Mouse (Mus musculus): ENCODE results near the gene Tgfbr2. TPM values are rescaled to one million over a fixed set of nuclear protein-coding genes. Genes with fewer than 3 reads are reported as not detected.
A peak's percentile ranks its signal among the peaks of the same experiment; 100 is the strongest.

Gene Tgfbr2
- polyA plus RNA-seq, 1 experiment from 2014 or later: 12.4 TPM

DNA sequence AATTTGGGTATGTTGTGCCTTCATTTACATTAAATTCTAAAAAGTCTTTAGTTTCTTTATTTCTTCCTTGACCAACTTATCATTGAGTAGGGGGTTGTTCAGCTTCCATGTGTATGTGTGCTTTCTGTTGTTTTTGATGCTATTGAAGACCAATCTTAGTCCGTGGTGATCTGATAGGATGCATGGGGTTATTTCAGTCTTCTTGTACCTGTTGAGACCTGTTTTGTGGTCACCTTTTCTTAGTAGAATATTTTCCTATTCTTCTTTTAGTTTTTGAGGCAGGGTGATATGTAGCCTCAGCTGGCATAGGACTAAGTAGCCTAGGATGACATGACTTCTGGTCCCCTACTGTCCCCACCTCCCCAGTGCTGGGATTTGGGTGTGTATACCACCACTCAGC, 28.5 kb upstream of the Tgfbr2 start:
- no peaks in the 10 kb centered on the region; the same call in 1 of the 2 replicates for H3K27me3 ChIP-seq (ENCODE audit: control insufficient read depth, insufficient read depth, low read length)
- no peaks in the 10 kb centered on the region for H3K36me3 ChIP-seq (ENCODE audit: control insufficient read depth, insufficient read depth, low read length)
- no peak overlapping the region for H3K27ac ChIP-seq (ENCODE audit: low read depth, low read length)
- 86% methylated on average over 1 of the region's 1 CpGs for WGBS (ENCODE audit: insufficient replicate concordance)
- no peaks in the 10 kb centered on the region for H3K9me3 ChIP-seq (replicated peaks; ENCODE audit: control insufficient read depth, low read length)
- H3K4me1 ChIP-seq (ENCODE audit: control insufficient read depth, insufficient read depth, low read length): no peaks in the 10 kb centered on the region
- no peak overlapping the region for H3K9ac ChIP-seq (ENCODE audit: low read depth, low read length)
- no peak for ATAC-seq (replicated peaks; ENCODE audit: insufficient number of reproducible peaks, low FRiP score, low TSS enrichment)
- H3K4me3 ChIP-seq (ENCODE audit: low read depth, low read length): no peak overlapping the region
- no peak overlapping the region for H3K4me2 ChIP-seq

DNA sequence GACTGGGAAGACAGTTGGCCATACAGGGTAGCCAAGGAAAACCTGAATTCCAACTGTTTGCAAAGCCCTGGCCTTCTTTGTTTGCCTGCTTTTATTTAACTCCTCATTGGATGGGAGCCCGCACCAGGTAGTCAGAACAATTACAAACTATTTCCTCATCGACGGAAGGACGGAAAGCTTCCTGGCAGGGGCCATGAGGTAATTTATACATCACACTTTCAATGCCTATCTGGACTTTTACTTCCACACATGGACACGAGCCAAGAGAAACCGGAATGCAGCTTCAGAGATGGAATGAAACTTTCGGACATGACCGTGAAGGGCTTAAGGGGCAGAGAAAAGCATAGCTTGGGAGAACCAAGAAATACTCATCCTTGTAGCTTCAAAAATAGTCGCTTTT, 24.0 kb upstream of the Tgfbr2 start:
- 63% methylated on average over 9 of the region's 9 CpGs for WGBS (ENCODE audit: insufficient replicate concordance)
- no peaks in the 10 kb centered on the region for H3K4me1 ChIP-seq (ENCODE audit: control insufficient read depth, insufficient read depth, low read length)
- peak overlapping the region; percentile 29; the same call in 1 of the 2 replicates for H3K27ac ChIP-seq (ENCODE audit: low read depth, low read length)
- H3K4me3 ChIP-seq (ENCODE audit: low read depth, low read length): no peak overlapping the region
- H3K27me3 ChIP-seq (ENCODE audit: control insufficient read depth, insufficient read depth, low read length): no peaks in the 10 kb centered on the region
- no peak overlapping the region for H3K4me2 ChIP-seq
- ATAC-seq (replicated peaks; ENCODE audit: insufficient number of reproducible peaks, low FRiP score, low TSS enrichment): no peak
- no peaks in the 10 kb centered on the region for H3K9me3 ChIP-seq (replicated peaks; ENCODE audit: control insufficient read depth, low read length)
- no peaks in the 10 kb centered on the region for H3K36me3 ChIP-seq (ENCODE audit: control insufficient read depth, insufficient read depth, low read length)
- no peak overlapping the region for H3K9ac ChIP-seq (ENCODE audit: low read depth, low read length)

DNA sequence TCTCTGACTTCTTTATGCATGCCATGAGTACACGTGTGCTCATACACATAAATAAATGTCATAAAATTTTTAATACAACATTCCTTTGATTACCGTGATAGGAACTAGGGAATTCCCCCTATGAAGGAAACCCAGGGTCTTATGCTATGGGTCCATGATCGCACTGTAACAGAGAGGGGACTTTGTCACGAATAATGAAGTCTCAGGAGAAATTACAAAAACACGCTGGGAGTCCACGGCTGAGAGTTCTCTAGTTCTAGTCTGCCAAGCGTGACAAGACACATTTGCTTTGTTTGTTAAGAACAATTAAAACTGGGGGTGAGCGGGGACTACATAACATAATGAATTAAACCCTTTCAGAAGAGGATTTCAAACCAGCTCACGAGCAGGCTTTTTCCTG, 23.3 kb upstream of the Tgfbr2 start:
- H3K9ac ChIP-seq (ENCODE audit: low read depth, low read length): no peak overlapping the region
- no peaks in the 10 kb centered on the region for H3K36me3 ChIP-seq (ENCODE audit: control insufficient read depth, insufficient read depth, low read length)
- no peak for ATAC-seq (replicated peaks; ENCODE audit: insufficient number of reproducible peaks, low FRiP score, low TSS enrichment)
- H3K9me3 ChIP-seq (replicated peaks; ENCODE audit: control insufficient read depth, low read length): no peaks in the 10 kb centered on the region
- 77% methylated on average over 9 of the region's 9 CpGs for WGBS (ENCODE audit: insufficient replicate concordance)
- H3K4me3 ChIP-seq (ENCODE audit: low read depth, low read length): no peak overlapping the region
- no peak overlapping the region for H3K4me2 ChIP-seq
- H3K4me1 ChIP-seq (ENCODE audit: control insufficient read depth, insufficient read depth, low read length): no peaks in the 10 kb centered on the region
- no peaks in the 10 kb centered on the region for H3K27me3 ChIP-seq (ENCODE audit: control insufficient read depth, insufficient read depth, low read length)
- H3K27ac ChIP-seq (ENCODE audit: low read depth, low read length): no peak overlapping the region

DNA sequence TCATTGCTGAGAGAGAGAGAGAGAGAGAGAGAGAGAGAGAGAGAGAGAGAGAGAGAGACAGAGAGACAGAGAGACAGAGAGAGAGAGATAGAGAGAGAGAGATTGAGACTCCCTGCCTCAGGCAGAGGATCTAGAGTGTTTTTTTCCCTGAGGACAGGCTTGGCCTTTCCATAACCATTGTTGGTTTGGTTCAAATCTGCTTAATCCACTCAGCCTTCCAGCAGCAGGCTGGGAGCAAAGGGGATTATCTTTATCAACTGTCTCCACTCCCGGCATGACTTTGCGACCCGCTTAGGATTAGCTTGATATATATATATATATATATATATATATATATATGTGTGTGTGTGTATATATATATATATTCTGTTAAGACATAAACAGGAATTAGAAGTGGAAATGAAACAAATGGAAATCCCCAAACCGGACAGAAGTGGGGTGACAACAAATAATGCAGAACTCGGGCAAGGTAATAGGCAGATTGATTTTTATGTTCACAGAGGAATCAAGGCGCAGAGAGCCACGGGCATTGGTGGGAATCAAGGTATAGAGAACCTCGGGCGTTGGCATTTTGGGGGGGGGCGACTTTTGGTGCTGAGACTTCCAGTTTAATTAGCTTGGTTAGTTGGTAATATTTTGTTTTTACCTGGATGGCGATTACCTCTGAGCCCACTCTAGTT, 22.5 kb upstream of the Tgfbr2 start:
- Histone ChIP-seq H3K9ac (ENCODE audit: low read depth, low read length) (no peak overlapping the region), H3K27ac (ENCODE audit: low read depth, low read length) (no peak overlapping the region), H3K4me1 (ENCODE audit: control insufficient read depth, insufficient read depth, low read length) (no peaks in the 10 kb centered on the region), H3K9me3 (replicated peaks; ENCODE audit: control insufficient read depth, low read length) (no peaks in the 10 kb centered on the region), H3K4me2 (no peak overlapping the region), H3K36me3 (ENCODE audit: control insufficient read depth, insufficient read depth, low read length) (no peaks in the 10 kb centered on the region), H3K4me3 (ENCODE audit: low read depth, low read length) (no peak overlapping the region), H3K27me3 (ENCODE audit: control insufficient read depth, insufficient read depth, low read length) (no peaks in the 10 kb centered on the region)
- 80% methylated on average over 11 of the region's 11 CpGs for WGBS (ENCODE audit: insufficient replicate concordance)
- ATAC-seq (replicated peaks; ENCODE audit: insufficient number of reproducible peaks, low FRiP score, low TSS enrichment): no peak

DNA sequence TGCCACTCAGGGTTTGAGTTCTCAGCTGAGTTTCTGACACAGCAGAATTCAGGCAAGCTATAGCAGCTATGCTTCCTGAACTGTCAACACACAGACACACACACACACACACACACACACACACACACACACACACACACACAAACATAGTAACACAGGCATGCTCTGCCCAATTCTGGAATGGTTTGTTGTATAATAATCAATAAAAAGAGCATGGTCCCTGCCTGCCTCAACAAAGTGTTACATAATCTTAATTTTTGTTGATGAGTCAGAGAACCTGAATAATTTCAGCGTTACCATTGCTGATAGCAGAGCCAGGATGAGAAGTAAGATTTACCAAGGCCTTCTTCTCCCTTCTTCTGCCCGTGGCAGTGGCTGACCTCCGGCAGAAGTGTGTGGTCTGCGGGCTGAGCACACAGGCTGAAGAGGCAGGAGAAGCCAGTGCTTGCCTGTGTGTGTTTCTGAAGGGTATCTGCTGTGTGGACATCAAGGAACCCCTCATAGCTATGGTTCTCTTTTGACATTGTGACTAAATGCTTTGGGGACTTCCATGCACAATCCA, 18.8 kb upstream of the Tgfbr2 start:
- 70% methylated on average over 4 of the region's 4 CpGs for WGBS (ENCODE audit: insufficient replicate concordance)
- H3K27me3 ChIP-seq (ENCODE audit: control insufficient read depth, insufficient read depth, low read length): no peaks in the 10 kb centered on the region
- no peak overlapping the region for H3K4me3 ChIP-seq (ENCODE audit: low read depth, low read length)
- no peaks in the 10 kb centered on the region for H3K4me1 ChIP-seq (ENCODE audit: control insufficient read depth, insufficient read depth, low read length)
- ATAC-seq (replicated peaks; ENCODE audit: insufficient number of reproducible peaks, low FRiP score, low TSS enrichment): no peak
- H3K27ac ChIP-seq (ENCODE audit: low read depth, low read length): no peak overlapping the region
- no peak overlapping the region for H3K4me2 ChIP-seq
- no peaks in the 10 kb centered on the region for H3K9me3 ChIP-seq (replicated peaks; ENCODE audit: control insufficient read depth, low read length)
- H3K36me3 ChIP-seq (ENCODE audit: control insufficient read depth, insufficient read depth, low read length): no peaks in the 10 kb centered on the region
- H3K9ac ChIP-seq (ENCODE audit: low read depth, low read length): no peak overlapping the region

DNA sequence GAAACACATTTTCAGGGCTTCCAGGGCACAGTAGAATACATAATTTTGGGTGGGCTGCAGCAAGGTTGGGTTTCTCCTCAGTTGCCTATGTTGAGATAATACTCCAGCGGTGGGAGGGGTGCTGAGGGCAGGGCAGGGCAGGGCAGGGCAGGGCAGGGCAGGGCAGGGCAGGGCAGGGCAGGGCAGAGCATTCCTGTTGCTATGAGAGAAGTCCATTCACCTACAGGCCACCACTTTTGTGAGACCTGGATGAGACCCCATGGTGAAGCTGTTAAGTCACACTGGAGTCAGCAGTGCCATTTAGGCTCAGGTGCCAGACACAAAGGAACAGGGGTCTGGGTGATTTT, 18.3 kb upstream of the Tgfbr2 start:
- no peaks in the 10 kb centered on the region for H3K36me3 ChIP-seq (ENCODE audit: control insufficient read depth, insufficient read depth, low read length)

DNA sequence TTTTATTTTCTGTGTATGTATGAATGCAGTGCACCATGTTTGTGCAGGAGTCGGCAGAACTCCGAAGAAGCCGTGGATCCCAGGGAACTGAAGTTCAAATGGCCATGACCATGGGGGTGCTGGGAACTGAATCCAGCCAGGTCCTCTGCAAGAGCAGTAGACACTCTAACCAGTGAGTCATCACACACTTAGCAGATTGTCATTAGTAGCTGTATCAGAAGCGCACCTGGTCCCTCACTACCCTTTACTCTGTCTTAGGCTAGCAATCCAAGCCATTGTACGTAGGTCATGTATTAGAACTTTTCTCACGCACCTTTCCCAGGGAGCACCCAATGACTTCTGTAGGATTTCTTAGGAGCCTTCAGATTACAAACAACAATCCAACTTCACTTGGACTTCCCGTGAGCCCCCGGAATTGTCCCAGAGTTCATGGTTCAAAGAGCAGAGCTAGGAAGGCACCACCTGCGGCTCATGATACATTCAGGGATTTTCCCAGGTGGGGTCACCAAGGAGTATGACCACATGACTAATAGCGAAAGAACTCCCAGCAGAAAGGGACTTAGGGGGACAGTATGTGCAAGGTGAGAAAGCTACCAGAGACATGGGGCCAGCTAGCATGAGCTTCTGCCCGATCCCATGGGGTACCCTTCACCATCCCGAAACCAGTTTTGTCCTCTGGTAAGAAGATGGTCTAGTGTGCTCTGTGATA, 17.8 kb upstream of the Tgfbr2 start:
- no peak for ATAC-seq (replicated peaks; ENCODE audit: insufficient number of reproducible peaks, low FRiP score, low TSS enrichment)
- WGBS (ENCODE audit: insufficient replicate concordance): 89% methylated on average over 12 of the region's 12 CpGs
- Histone ChIP-seq H3K27me3 (ENCODE audit: control insufficient read depth, insufficient read depth, low read length) (no peaks in the 10 kb centered on the region), H3K4me3 (ENCODE audit: low read depth, low read length) (no peak overlapping the region), H3K9ac (ENCODE audit: low read depth, low read length) (no peak overlapping the region), H3K4me1 (ENCODE audit: control insufficient read depth, insufficient read depth, low read length) (no peaks in the 10 kb centered on the region), H3K9me3 (replicated peaks; ENCODE audit: control insufficient read depth, low read length) (no peaks in the 10 kb centered on the region), H3K4me2 (no peak overlapping the region), H3K36me3 (ENCODE audit: control insufficient read depth, insufficient read depth, low read length) (no peaks in the 10 kb centered on the region), H3K27ac (ENCODE audit: low read depth, low read length) (no peak overlapping the region)

More for the DNA sequence above, 18.3 kb upstream of the Tgfbr2 start:
- H3K4me1 ChIP-seq (ENCODE audit: control insufficient read depth, insufficient read depth, low read length): no peaks in the 10 kb centered on the region
- H3K9ac ChIP-seq (ENCODE audit: low read depth, low read length): no peak overlapping the region
- 67% methylated on average over 1 of the region's 1 CpGs for WGBS (ENCODE audit: insufficient replicate concordance)
- no peaks in the 10 kb centered on the region for H3K9me3 ChIP-seq (replicated peaks; ENCODE audit: control insufficient read depth, low read length)
- no peak overlapping the region for H3K4me3 ChIP-seq (ENCODE audit: low read depth, low read length)
- no peak overlapping the region for H3K4me2 ChIP-seq
- H3K27me3 ChIP-seq (ENCODE audit: control insufficient read depth, insufficient read depth, low read length): no peaks in the 10 kb centered on the region
- no peak overlapping the region for H3K27ac ChIP-seq (ENCODE audit: low read depth, low read length)
- no peak for ATAC-seq (replicated peaks; ENCODE audit: insufficient number of reproducible peaks, low FRiP score, low TSS enrichment)

DNA sequence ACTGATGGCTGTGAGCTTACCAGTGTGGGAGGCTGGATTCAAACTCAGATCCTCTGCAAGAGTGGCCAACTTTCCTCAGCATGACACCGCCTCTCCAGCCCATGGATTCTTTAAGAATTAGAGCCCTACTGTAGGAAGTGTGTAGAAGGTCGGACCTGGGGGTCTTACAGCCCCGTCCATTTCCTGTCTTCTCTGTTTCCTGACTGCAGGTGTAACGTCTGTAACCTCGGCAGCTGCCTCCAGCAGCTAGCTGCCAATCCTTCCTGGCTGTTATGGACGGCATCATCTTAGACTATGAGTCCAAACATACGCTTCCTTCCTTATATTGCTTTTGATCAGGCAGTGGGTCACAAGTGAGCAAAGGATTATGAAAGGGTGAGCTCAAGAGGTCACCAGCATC, 17.1 kb upstream of the Tgfbr2 start:
- no peaks in the 10 kb centered on the region for H3K36me3 ChIP-seq (ENCODE audit: control insufficient read depth, insufficient read depth, low read length)
- no peak for ATAC-seq (replicated peaks; ENCODE audit: insufficient number of reproducible peaks, low FRiP score, low TSS enrichment)
- 73% methylated on average over 7 of the region's 7 CpGs for WGBS (ENCODE audit: insufficient replicate concordance)

More for the DNA sequence above, 17.1 kb upstream of the Tgfbr2 start:
- H3K27ac ChIP-seq (ENCODE audit: low read depth, low read length): no peak overlapping the region
- no peak overlapping the region for H3K9ac ChIP-seq (ENCODE audit: low read depth, low read length)
- no peak overlapping the region for H3K4me3 ChIP-seq (ENCODE audit: low read depth, low read length)
- H3K27me3 ChIP-seq (ENCODE audit: control insufficient read depth, insufficient read depth, low read length): no peaks in the 10 kb centered on the region
- no peaks in the 10 kb centered on the region for H3K4me1 ChIP-seq (ENCODE audit: control insufficient read depth, insufficient read depth, low read length)
- no peak overlapping the region for H3K4me2 ChIP-seq
- H3K9me3 ChIP-seq (replicated peaks; ENCODE audit: control insufficient read depth, low read length): no peaks in the 10 kb centered on the region

Measured in heart, embryonic 11.5 days (tissue).